Mouse (Mus musculus): ENCODE measurements at regions not wholly inside any gene's neighbourhood (a gene's known extent, or its start where the extent isn't known, plus 50 kb on each side); places are given as distances from the start of the nearest gene placed in this dataset.

DNA sequence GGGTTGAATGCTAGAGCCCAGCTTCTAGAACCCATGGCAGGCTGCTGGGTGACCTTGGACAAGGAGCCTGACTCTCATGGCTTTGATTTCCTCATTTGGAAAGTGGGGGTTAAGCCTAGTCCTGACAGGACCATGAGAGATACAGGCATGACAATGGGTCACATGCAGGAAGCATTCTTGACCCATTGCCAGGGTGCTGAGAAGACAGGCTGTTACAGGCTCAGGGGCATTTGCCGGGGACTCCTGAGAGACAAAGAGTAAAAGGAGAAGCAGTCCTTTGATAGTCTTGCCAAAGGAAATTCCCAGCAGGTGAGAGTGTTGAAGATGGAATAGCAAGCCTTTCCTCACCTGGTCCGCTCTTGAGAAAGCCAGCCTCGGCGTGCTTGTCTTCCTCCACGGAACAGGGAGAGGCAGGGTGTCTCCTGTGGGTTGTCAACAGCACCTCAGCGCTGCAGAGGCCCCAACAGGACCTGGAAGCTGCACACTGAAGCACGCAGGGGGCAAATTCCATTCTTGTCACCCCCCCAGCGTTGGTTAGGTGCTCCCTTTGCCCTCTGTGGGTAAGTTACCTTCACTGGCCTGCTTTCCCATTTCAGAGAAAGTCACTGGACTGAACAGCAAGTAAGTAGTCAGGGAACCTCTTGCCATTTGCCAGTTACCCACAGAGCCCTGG lies 1239.3 kb upstream of the A1bg start:
- no peaks in the 10 kb centered on the region for H3K36me3 ChIP-seq (ENCODE audit: control insufficient read depth, insufficient read depth, low read length)
- H3K9ac ChIP-seq (ENCODE audit: low read depth, low read length): no peak overlapping the region
- H3K4me1 ChIP-seq (ENCODE audit: control insufficient read depth, insufficient read depth, low read length): peaks cover 3% of the 10 kb centered on the region; the same call in 1 of the 2 replicates
- no peak overlapping the region for H3K4me3 ChIP-seq
- H3K27me3 ChIP-seq (ENCODE audit: control insufficient read depth, insufficient read depth, low read length): no peaks in the 10 kb centered on the region
- TF ChIP-seq EP300 (IDR thresholded peaks at IDR 0.05; ENCODE audit: insufficient read depth, low read depth, low read length) (no peak), CTCF (IDR thresholded peaks at IDR 0.05) (no peak), POLR2A (IDR thresholded peaks at IDR 0.05; ENCODE audit: insufficient read depth, low read depth, low read length) (no peak)
- 40% methylated on average over 8 of the region's 8 CpGs for WGBS
- peak overlapping the region; percentile 26; the same call in 1 of the 2 replicates for H3K27ac ChIP-seq
- peak in 1 of 2 experiments; percentile 45 for DNase-seq
- no peaks in the 10 kb centered on the region for H3K79me2 ChIP-seq (replicated peaks; ENCODE audit: control insufficient read depth, insufficient read depth, low read length)
- intact Hi-C loops (cut with DNase I): no loop called here

DNA sequence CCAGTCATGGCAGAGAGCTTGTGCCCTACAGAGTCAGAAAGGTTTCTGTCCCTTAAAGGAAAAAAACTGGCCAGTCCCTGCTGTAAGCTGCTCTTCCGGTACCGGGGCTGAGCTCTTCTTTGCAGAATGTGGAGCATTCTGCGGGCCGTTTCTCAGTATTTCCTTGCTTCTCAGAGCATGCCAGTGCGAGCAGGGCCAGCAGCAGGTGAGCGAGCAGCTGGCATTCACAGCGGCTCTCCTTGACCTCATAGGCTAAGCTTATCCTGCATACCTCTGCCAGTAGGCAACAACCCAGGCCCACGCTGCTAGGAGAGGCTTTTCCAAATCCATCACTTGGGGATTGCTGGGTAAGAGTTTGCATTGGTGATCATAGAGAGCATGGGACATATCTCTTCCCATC lies 1238.2 kb upstream of the A1bg start:
- Histone ChIP-seq H3K4me3 (no peak overlapping the region), H3K79me2 (replicated peaks; ENCODE audit: control insufficient read depth, insufficient read depth, low read length) (no peaks in the 10 kb centered on the region), H3K27ac (no peak overlapping the region), H3K27me3 (ENCODE audit: control insufficient read depth, insufficient read depth, low read length) (no peaks in the 10 kb centered on the region), H3K9ac (ENCODE audit: low read depth, low read length) (no peak overlapping the region), H3K36me3 (ENCODE audit: control insufficient read depth, insufficient read depth, low read length) (no peaks in the 10 kb centered on the region), H3K4me1 (ENCODE audit: control insufficient read depth, insufficient read depth, low read length) (peaks cover 3% of the 10 kb centered on the region; the same call in 1 of the 2 replicates)
- intact Hi-C loops (cut with DNase I): no loop called here
- TF ChIP-seq CTCF (IDR thresholded peaks at IDR 0.05): no peak
- TF ChIP-seq POLR2A (IDR thresholded peaks at IDR 0.05; ENCODE audit: insufficient read depth, low read depth, low read length): no peak
- no peak for TF ChIP-seq EP300 (IDR thresholded peaks at IDR 0.05; ENCODE audit: insufficient read depth, low read depth, low read length)
- whole genome bisulfite sequencing: 84% methylated on average over 8 of the region's 8 CpGs
- DNase-seq: no peak

DNA sequence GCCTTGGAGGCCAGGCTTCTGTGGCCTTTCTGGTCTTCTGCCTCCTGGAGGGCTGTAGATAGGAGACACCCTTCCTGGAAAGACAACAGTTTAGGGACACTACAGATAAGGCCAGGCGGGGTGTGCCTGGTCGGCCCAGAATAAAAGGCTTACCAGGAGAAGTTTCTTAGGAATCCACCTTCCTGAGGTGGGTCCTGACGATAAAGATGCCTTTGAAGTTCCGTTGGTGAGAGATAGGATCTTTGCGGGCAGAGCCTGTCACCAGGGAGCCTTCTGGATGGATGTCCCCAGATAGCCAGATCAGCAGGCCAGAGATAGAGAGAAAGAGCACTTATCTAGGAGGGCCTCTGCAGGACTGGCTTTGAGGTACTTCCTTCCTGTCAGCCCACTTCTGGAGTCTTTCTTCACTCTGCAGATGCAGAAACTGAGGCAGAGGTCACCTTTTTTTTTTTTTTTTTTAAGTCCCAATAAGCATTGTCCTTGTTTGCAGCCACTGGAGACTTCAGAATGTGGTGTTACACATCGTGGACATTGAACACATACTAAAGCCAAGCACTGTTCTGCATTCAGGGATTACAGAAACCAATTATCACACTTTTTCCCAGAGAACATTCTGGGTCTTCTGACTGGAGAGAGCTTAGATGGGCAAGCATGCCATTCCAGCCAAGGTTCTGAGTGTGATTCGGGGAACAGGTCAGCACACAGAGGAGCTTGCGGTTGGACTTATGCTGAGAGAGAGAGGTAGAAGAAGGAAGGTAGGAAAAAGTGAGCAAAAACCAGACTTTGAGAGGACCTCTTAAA lies 1236.3 kb upstream of the A1bg start:
- Histone ChIP-seq H3K4me3 (no peak overlapping the region), H3K27ac (no peak overlapping the region), H3K79me2 (replicated peaks; ENCODE audit: control insufficient read depth, insufficient read depth, low read length) (no peaks in the 10 kb centered on the region), H3K27me3 (ENCODE audit: control insufficient read depth, insufficient read depth, low read length) (no peaks in the 10 kb centered on the region), H3K36me3 (ENCODE audit: control insufficient read depth, insufficient read depth, low read length) (no peaks in the 10 kb centered on the region), H3K9ac (ENCODE audit: low read depth, low read length) (no peak overlapping the region), H3K4me1 (ENCODE audit: control insufficient read depth, insufficient read depth, low read length) (peaks cover 3% of the 10 kb centered on the region; the same call in 1 of the 2 replicates)
- DNase-seq: no peak
- intact Hi-C loops (cut with DNase I): no loop called here
- no peak for TF ChIP-seq EP300 (IDR thresholded peaks at IDR 0.05; ENCODE audit: insufficient read depth, low read depth, low read length)
- no peak for TF ChIP-seq POLR2A (IDR thresholded peaks at IDR 0.05; ENCODE audit: insufficient read depth, low read depth, low read length)
- no peak for TF ChIP-seq CTCF (IDR thresholded peaks at IDR 0.05)
- WGBS: 73% methylated on average over 8 of the region's 8 CpGs

DNA sequence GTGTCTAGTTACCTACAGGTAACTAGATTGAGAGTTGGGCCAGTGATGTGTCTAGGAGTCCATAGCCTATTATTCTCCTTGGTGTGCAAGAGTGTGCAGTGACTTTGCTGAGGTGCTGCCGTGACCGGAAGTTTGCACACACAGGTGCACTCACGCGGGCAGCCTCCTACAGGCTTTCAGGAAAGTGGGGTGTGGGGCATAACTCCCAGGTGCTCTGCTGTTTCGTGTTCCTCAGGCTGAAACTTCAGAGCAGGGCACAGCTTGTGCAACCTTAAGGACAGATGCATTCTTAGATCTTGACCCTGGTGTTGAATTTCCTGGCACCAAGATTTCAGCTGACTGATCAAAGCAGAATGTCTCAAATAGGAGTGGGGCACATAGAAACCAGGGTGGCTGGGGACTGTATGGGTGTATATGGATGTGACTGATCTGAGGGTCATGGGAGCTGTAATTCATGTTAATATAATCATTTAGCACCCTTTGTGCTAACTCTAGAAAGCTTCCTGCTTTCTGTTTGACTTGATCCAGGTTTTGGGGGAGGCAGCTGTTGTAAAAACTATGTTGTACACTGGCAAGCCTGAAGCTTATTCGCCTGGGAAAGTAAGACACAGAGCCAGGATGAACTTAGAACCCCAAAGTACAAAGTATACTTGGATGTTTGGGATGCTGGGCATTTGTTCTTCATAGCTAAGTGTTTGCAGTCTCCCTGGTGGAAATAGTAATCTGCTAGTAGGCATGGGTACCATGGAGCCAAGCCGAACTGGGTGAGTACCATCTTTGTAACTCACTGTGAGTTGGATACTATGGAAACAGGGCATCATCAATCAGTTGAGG lies 1234.6 kb upstream of the A1bg start:
- Histone ChIP-seq H3K79me2 (replicated peaks; ENCODE audit: control insufficient read depth, insufficient read depth, low read length) (no peaks in the 10 kb centered on the region), H3K4me3 (no peak overlapping the region), H3K36me3 (ENCODE audit: control insufficient read depth, insufficient read depth, low read length) (no peaks in the 10 kb centered on the region), H3K4me1 (ENCODE audit: control insufficient read depth, insufficient read depth, low read length) (peaks cover 3% of the 10 kb centered on the region; the same call in 1 of the 2 replicates), H3K27me3 (ENCODE audit: control insufficient read depth, insufficient read depth, low read length) (no peaks in the 10 kb centered on the region), H3K27ac (no peak overlapping the region), H3K9ac (ENCODE audit: low read depth, low read length) (no peak overlapping the region)
- WGBS: 95% methylated on average over 7 of the region's 7 CpGs
- no peak for DNase-seq
- TF ChIP-seq EP300 (IDR thresholded peaks at IDR 0.05; ENCODE audit: insufficient read depth, low read depth, low read length): no peak
- no peak for TF ChIP-seq CTCF (IDR thresholded peaks at IDR 0.05)
- TF ChIP-seq POLR2A (IDR thresholded peaks at IDR 0.05; ENCODE audit: insufficient read depth, low read depth, low read length): no peak
- intact Hi-C loops (cut with DNase I): no loop called here

- H3K4me1 ChIP-seq (ENCODE audit: control insufficient read depth, insufficient read depth, low read length): no peaks in the 10 kb centered on the region
- no peak overlapping the region for H3K27ac ChIP-seq
- H3K79me2 ChIP-seq (replicated peaks; ENCODE audit: control insufficient read depth, insufficient read depth, low read length): no peaks in the 10 kb centered on the region
- no peak for TF ChIP-seq POLR2A (IDR thresholded peaks at IDR 0.05; ENCODE audit: insufficient read depth, low read depth, low read length)
- no peak for TF ChIP-seq EP300 (IDR thresholded peaks at IDR 0.05; ENCODE audit: insufficient read depth, low read depth, low read length)
- TF ChIP-seq CTCF (IDR thresholded peaks at IDR 0.05): no peak
- no peak for DNase-seq
- no peak overlapping the region for H3K4me3 ChIP-seq
- intact Hi-C loops (cut with DNase I): no loop called here
- no peaks in the 10 kb centered on the region for H3K36me3 ChIP-seq (ENCODE audit: control insufficient read depth, insufficient read depth, low read length)
- no peak overlapping the region for H3K9ac ChIP-seq (ENCODE audit: low read depth, low read length)
- H3K27me3 ChIP-seq (ENCODE audit: control insufficient read depth, insufficient read depth, low read length): no peaks in the 10 kb centered on the region
- WGBS: 86% methylated on average over 9 of the region's 9 CpGs
These were observed 1230.4 kb upstream of the A1bg start for GRCm38 (mm10) chr15:62153222-62153621.

All from heart, adult 2 months (tissue).